In genomic region chr2:72733371-72733770, GRCm38 (mm10) we compare ENCODE assay signal across 31 mouse cellular contexts.
DNase-seq lines count a peak whose midpoint lies in the region; ATAC-seq lines count a peak whose summit lies in the region.
"Had no signal": no experiment of that assay in that cellular context is flagged by ENCODE, and none has a peak within 500 bp of the region (broad histone marks: within the 10 kb centered on the region; RNA-seq: fewer than 3 reads in every experiment).

No protein-coding gene starts in this region.

- no peak overlapping the region for H3K27ac ChIP-seq in embryonic facial prominence, embryonic 14.5 days (replicated peaks; ENCODE audit: low read depth, low read length)
- no peak overlapping the region for H3K27ac ChIP-seq in forebrain, embryonic 14.5 days (ENCODE audit: low read depth, low read length)
- H3K27ac ChIP-seq in kidney, embryonic 14.5 days (ENCODE audit: low read depth, low read length) = no peak overlapping the region
- H3K27ac ChIP-seq: embryonic facial prominence, embryonic 12.5 days; forebrain, embryonic 12.5 days; heart, embryonic 13.5 days; hindbrain, embryonic 14.5 days; kidney, embryonic 15.5 days; liver, embryonic 12.5 days; macrophage had no signal

- peaks cover 8% of the 10 kb centered on the region for H3K4me1 ChIP-seq in embryonic facial prominence, embryonic 14.5 days (ENCODE audit: control insufficient read depth, insufficient read depth, low read length)
- no peaks in the 10 kb centered on the region for H3K4me1 ChIP-seq in forebrain, embryonic 14.5 days (ENCODE audit: control insufficient read depth, insufficient read depth, low read length)
- H3K4me1 ChIP-seq in kidney, embryonic 14.5 days (ENCODE audit: control insufficient read depth, insufficient read depth, low read length) = no peaks in the 10 kb centered on the region
- H3K4me1 ChIP-seq: forebrain, embryonic 12.5 days; kidney, embryonic 15.5 days; liver, embryonic 12.5 days had no signal

- no peak overlapping the region for H3K4me2 ChIP-seq in embryonic facial prominence, embryonic 14.5 days (ENCODE audit: low read depth, low read length)
- H3K4me2 ChIP-seq in forebrain, embryonic 14.5 days (ENCODE audit: low read length) = no peak overlapping the region
- H3K4me2 ChIP-seq in kidney, embryonic 14.5 days (replicated peaks; ENCODE audit: low read depth, low read length) = no peak overlapping the region
- H3K4me2 ChIP-seq: embryonic facial prominence, embryonic 12.5 days; forebrain, embryonic 12.5 days; heart, embryonic 13.5 days; hindbrain, embryonic 14.5 days; kidney, embryonic 15.5 days; liver, embryonic 12.5 days had no signal

- no peaks in the 10 kb centered on the region for H3K36me3 ChIP-seq in embryonic facial prominence, embryonic 14.5 days (ENCODE audit: control insufficient read depth, insufficient read depth, low read length)
- no peaks in the 10 kb centered on the region for H3K36me3 ChIP-seq in forebrain, embryonic 14.5 days (ENCODE audit: control insufficient read depth, insufficient read depth, low read length)
- H3K36me3 ChIP-seq in kidney, embryonic 14.5 days (ENCODE audit: control insufficient read depth, insufficient read depth, low read length) = no peaks in the 10 kb centered on the region
- H3K36me3 ChIP-seq: embryonic facial prominence, embryonic 12.5 days; forebrain, embryonic 12.5 days; heart, embryonic 13.5 days; kidney, embryonic 15.5 days; liver, embryonic 12.5 days had no signal

- no peak overlapping the region for H3K9ac ChIP-seq in embryonic facial prominence, embryonic 14.5 days (ENCODE audit: low read depth, low read length)
- H3K9ac ChIP-seq in forebrain, embryonic 14.5 days (ENCODE audit: low read length) = no peak overlapping the region
- H3K9ac ChIP-seq in kidney, embryonic 14.5 days (ENCODE audit: low read depth, low read length) = no peak overlapping the region
- H3K9ac ChIP-seq: embryonic facial prominence, embryonic 12.5 days; forebrain, embryonic 12.5 days; heart, embryonic 13.5 days; hindbrain, embryonic 14.5 days; kidney, embryonic 15.5 days; liver, embryonic 12.5 days; liver, postnatal 0 days had no signal

- H3K9me3 ChIP-seq in embryonic facial prominence, embryonic 14.5 days (ENCODE audit: control insufficient read depth, low read length) = no peaks in the 10 kb centered on the region
- H3K9me3 ChIP-seq in forebrain, embryonic 14.5 days (replicated peaks; ENCODE audit: control insufficient read depth, low read length) = no peaks in the 10 kb centered on the region
- no peaks in the 10 kb centered on the region for H3K9me3 ChIP-seq in kidney, embryonic 14.5 days (ENCODE audit: control insufficient read depth, low read length)
- H3K9me3 ChIP-seq: embryonic facial prominence, embryonic 12.5 days; forebrain, embryonic 12.5 days; heart, embryonic 13.5 days; kidney, embryonic 15.5 days; liver, embryonic 12.5 days had no signal

- H3K4me3 ChIP-seq in embryonic facial prominence, embryonic 14.5 days (ENCODE audit: low read depth, low read length) = no peak overlapping the region
- no peak overlapping the region for H3K4me3 ChIP-seq in forebrain, embryonic 14.5 days (ENCODE audit: low read depth, low read length)
- H3K4me3 ChIP-seq in kidney, embryonic 14.5 days (ENCODE audit: low read length) = no peak overlapping the region
- H3K4me3 ChIP-seq: embryonic facial prominence, embryonic 12.5 days; forebrain, embryonic 12.5 days; heart, embryonic 13.5 days; kidney, embryonic 15.5 days; liver, embryonic 12.5 days had no signal

- DNase-seq in gastrocnemius, adult 18-20 months (ENCODE audit: low spot score) = peak; percentile 11
- DNase-seq in gastrocnemius, adult 8-10 months (ENCODE audit: low spot score in 2 of 2) = no peak
- peak; percentile 16 for DNase-seq in 3134 (ENCODE audit: extremely low read depth, insufficient read length, low spot score)
- peak; percentile 67 for DNase-seq in Muller cell, postnatal 12 days (ENCODE audit: inconsistent ontology term)
- DNase-seq in embryonic facial prominence, embryonic 14.5 days (ENCODE audit: low spot score) = peak; percentile 70
- no peak for DNase-seq in adrenal gland, adult 2 months
- DNase-seq in forebrain, embryonic 14.5 days (ENCODE audit: low spot score) = no peak
- DNase-seq: adrenal gland, adult 8-10 months; B cell, adult 2 months; cerebellum, adult 8-10 months; cerebellum, postnatal 25 days; gastrocnemius, postnatal 36 days; heart, postnatal 10 days; kidney, postnatal 25 days; left cerebral cortex, postnatal 4 days; liver, postnatal 0 days; midbrain, embryonic 14.5 days; right cerebral cortex, adult 18-20 months; spleen, adult 18-20 months; thymus, postnatal 4 days had no signal

- 40% methylated on average over 3 of the region's 3 CpGs for WGBS in embryonic facial prominence, embryonic 14.5 days
- 44% methylated on average over 3 of the region's 3 CpGs for WGBS in forebrain, embryonic 14.5 days
- WGBS in kidney, embryonic 14.5 days = 52% methylated on average over 3 of the region's 3 CpGs

- ATAC-seq in embryonic facial prominence, embryonic 14.5 days (ENCODE audit: low read depth) = peak; percentile 57; the same call in 1 of the 2 replicates
- no peak for ATAC-seq in forebrain, embryonic 14.5 days
- no peak for ATAC-seq in kidney, embryonic 14.5 days (ENCODE audit: low FRiP score, low TSS enrichment)
- ATAC-seq: activated CD4-positive, CD25-positive, alpha-beta regulatory T cell, adult 4 months; intestine, postnatal 0 days; liver, embryonic 12.5 days; liver, postnatal 0 days had no signal

- H3K27me3 ChIP-seq in embryonic facial prominence, embryonic 14.5 days (replicated peaks; ENCODE audit: control insufficient read depth, insufficient read depth, low read length) = no peaks in the 10 kb centered on the region
- 0 out of 2 replicates have a peak, but pooled peaks cover 4% of the 10 kb centered on the region for H3K27me3 ChIP-seq in forebrain, embryonic 14.5 days (replicated peaks; ENCODE audit: control insufficient read depth, insufficient read depth, low read length)
- H3K27me3 ChIP-seq in kidney, embryonic 14.5 days (ENCODE audit: control insufficient read depth, insufficient read depth, low read length) = no peaks in the 10 kb centered on the region
- H3K27me3 ChIP-seq: CH12.LX; embryonic facial prominence, embryonic 12.5 days; forebrain, embryonic 12.5 days; heart, embryonic 13.5 days; kidney, embryonic 15.5 days had no signal

Comparison
In these comparisons a context has a peak if more than half of its experiments do, and no peak if none do; other contexts are left out.
1. DNase-seq: peak in gastrocnemius, adult 18-20 months (single experiment), 3134 (single experiment), Muller cell, postnatal 12 days (single experiment) and embryonic facial prominence, embryonic 14.5 days (single experiment); none in gastrocnemius, adult 8-10 months (0 of 2), adrenal gland, adult 2 months (single experiment) and forebrain, embryonic 14.5 days (single experiment).